16 mouse cellular contexts compared by ENCODE assay signal in genomic region chr7:72774031-72774770, GRCm38 (mm10).
DNase-seq lines count a peak whose midpoint lies in the region; ATAC-seq lines count a peak whose summit lies in the region.
"Had no signal": no experiment of that assay in that cellular context is flagged by ENCODE, and none has a peak within 500 bp of the region (broad histone marks: within the 10 kb centered on the region; RNA-seq: fewer than 3 reads in every experiment).

No protein-coding gene starts in this region.

- H3K4me3 ChIP-seq in embryonic facial prominence, embryonic 10.5 days: no peak overlapping the region
- no peak overlapping the region for H3K4me3 ChIP-seq in hindbrain, embryonic 11.5 days (ENCODE audit: low read depth, low read length)
- no peak overlapping the region for H3K4me3 ChIP-seq in midbrain, embryonic 13.5 days (replicated peaks)
- H3K4me3 ChIP-seq: heart, embryonic 13.5 days had no signal

- peak; percentile 97 for ATAC-seq in hindbrain, embryonic 11.5 days (ENCODE audit: low FRiP score)
- ATAC-seq in midbrain, embryonic 13.5 days: peak; percentile 98
- ATAC-seq: CD4-positive, CD25-positive, alpha-beta regulatory T cell, adult 4 months; inflammation-experienced regulatory T-cells, adult 6 months had no signal

- H3K9ac ChIP-seq in hindbrain, embryonic 11.5 days (ENCODE audit: low read depth, low read length): no peak overlapping the region
- H3K9ac ChIP-seq in midbrain, embryonic 13.5 days (replicated peaks): no peak overlapping the region
- H3K9ac ChIP-seq: heart, embryonic 13.5 days had no signal

- H3K27ac ChIP-seq in embryonic facial prominence, embryonic 10.5 days (replicated peaks): 0 out of 2 replicates have a peak overlapping the region, but pooled peaks have one; percentile 19
- H3K27ac ChIP-seq in hindbrain, embryonic 11.5 days (ENCODE audit: low read depth, low read length): peak overlapping the region; percentile 79
- H3K27ac ChIP-seq in midbrain, embryonic 13.5 days: peak overlapping the region; percentile 78
- H3K27ac ChIP-seq: heart, embryonic 13.5 days; kidney, postnatal 0 days; stomach, postnatal 0 days had no signal

- no peak for DNase-seq in embryonic facial prominence, embryonic 10.5 days (ENCODE audit: low spot score)
- DNase-seq in hindbrain, embryonic 11.5 days (ENCODE audit: low spot score): peak; percentile 69
- DNase-seq in retina, embryonic 14.5 days (ENCODE audit: low spot score): peak; percentile 73
- no peak for DNase-seq in cerebellum, postnatal 4 days (ENCODE audit: low spot score in 2 of 2)
- no peak for DNase-seq in heart, adult 8-10 months (ENCODE audit: low spot score)
- no peak for DNase-seq in cerebellum, postnatal 25 days
- no peak for DNase-seq in adrenal gland, adult 8-10 months
- DNase-seq: cerebellum, postnatal 14 days; layer of hippocampus, postnatal 36 days; lung, adult 2 months had no signal

- no peaks in the 10 kb centered on the region for H3K27me3 ChIP-seq in embryonic facial prominence, embryonic 10.5 days (replicated peaks; ENCODE audit: low read depth, poor library complexity, severe bottlenecking)
- H3K27me3 ChIP-seq in hindbrain, embryonic 11.5 days (ENCODE audit: control insufficient read depth, insufficient read depth, low read length): no peaks in the 10 kb centered on the region
- no peaks in the 10 kb centered on the region for H3K27me3 ChIP-seq in midbrain, embryonic 13.5 days

- no peaks in the 10 kb centered on the region for H3K9me3 ChIP-seq in embryonic facial prominence, embryonic 10.5 days
- no peaks in the 10 kb centered on the region for H3K9me3 ChIP-seq in hindbrain, embryonic 11.5 days (ENCODE audit: control insufficient read depth, low read length)
- no peaks in the 10 kb centered on the region for H3K9me3 ChIP-seq in midbrain, embryonic 13.5 days
- H3K9me3 ChIP-seq: heart, embryonic 13.5 days had no signal

- no peaks in the 10 kb centered on the region for H3K4me1 ChIP-seq in embryonic facial prominence, embryonic 10.5 days
- H3K4me1 ChIP-seq in hindbrain, embryonic 11.5 days (replicated peaks; ENCODE audit: control insufficient read depth, insufficient read depth, low read length): no peaks in the 10 kb centered on the region
- peaks cover 23% of the 10 kb centered on the region for H3K4me1 ChIP-seq in midbrain, embryonic 13.5 days (replicated peaks)
- H3K4me1 ChIP-seq: heart, embryonic 13.5 days had no signal

- no peak overlapping the region for H3K4me2 ChIP-seq in hindbrain, embryonic 11.5 days (replicated peaks; ENCODE audit: low read depth, low read length)
- H3K4me2 ChIP-seq in midbrain, embryonic 13.5 days (replicated peaks): no peak overlapping the region
- H3K4me2 ChIP-seq: heart, embryonic 13.5 days had no signal

- no peaks in the 10 kb centered on the region for H3K36me3 ChIP-seq in embryonic facial prominence, embryonic 10.5 days (replicated peaks)
- no peaks in the 10 kb centered on the region for H3K36me3 ChIP-seq in hindbrain, embryonic 11.5 days (ENCODE audit: control insufficient read depth, insufficient read depth, low read length)
- no peaks in the 10 kb centered on the region for H3K36me3 ChIP-seq in midbrain, embryonic 13.5 days
- H3K36me3 ChIP-seq: heart, embryonic 13.5 days had no signal

- 78% methylated on average over 3 of the region's 3 CpGs for WGBS in embryonic facial prominence, embryonic 10.5 days
- 27% methylated on average over 3 of the region's 3 CpGs for WGBS in hindbrain, embryonic 11.5 days
- WGBS in midbrain, embryonic 13.5 days: 5% methylated on average over 3 of the region's 3 CpGs

Comparison
In these comparisons a context has a peak if more than half of its experiments do, and no peak if none do; other contexts are left out.
1. DNase-seq: peak in hindbrain, embryonic 11.5 days (single experiment) and retina, embryonic 14.5 days (single experiment); none in embryonic facial prominence, embryonic 10.5 days (single experiment), cerebellum, postnatal 4 days (0 of 2), heart, adult 8-10 months (single experiment), cerebellum, postnatal 25 days (0 of 2) and adrenal gland, adult 8-10 months (single experiment).
2. H3K27ac ChIP-seq: peak in every context shown above with its lines; median percentile 79 in hindbrain, embryonic 11.5 days; 78 in midbrain, embryonic 13.5 days; 19 in embryonic facial prominence, embryonic 10.5 days.